Mouse (Mus musculus) left cerebral cortex, postnatal 25 days (tissue): ENCODE data around the gene Pdzk1. TPM values are rescaled to one million over a fixed set of nuclear protein-coding genes. Genes with fewer than 3 reads are reported as not detected.

ENCODE experiments used
- DNase-seq, 2 experiments: peaks; one replicate each; pipeline ENCODE4 v3.0.0; 2022; ENCODE audit warnings: low spot score in 2 of 2, mixed read lengths in 1 of 2
- intact Hi-C: fragments of 180-260 bp; cut with DNase I; formaldehyde crosslinking; loops from one replicate; pipeline ENCODE4 v1.15.1; 2025
- total RNA-seq, 2 experiments: library from RNA; stranded (reverse); gene quantifications; 2 replicates each; pipeline ENCODE4 v1.2.3; 2021

The Pdzk1 gene
- total RNA-seq, 2 experiments from 2014 or later: 0.50 to 0.53 TPM

DNA sequence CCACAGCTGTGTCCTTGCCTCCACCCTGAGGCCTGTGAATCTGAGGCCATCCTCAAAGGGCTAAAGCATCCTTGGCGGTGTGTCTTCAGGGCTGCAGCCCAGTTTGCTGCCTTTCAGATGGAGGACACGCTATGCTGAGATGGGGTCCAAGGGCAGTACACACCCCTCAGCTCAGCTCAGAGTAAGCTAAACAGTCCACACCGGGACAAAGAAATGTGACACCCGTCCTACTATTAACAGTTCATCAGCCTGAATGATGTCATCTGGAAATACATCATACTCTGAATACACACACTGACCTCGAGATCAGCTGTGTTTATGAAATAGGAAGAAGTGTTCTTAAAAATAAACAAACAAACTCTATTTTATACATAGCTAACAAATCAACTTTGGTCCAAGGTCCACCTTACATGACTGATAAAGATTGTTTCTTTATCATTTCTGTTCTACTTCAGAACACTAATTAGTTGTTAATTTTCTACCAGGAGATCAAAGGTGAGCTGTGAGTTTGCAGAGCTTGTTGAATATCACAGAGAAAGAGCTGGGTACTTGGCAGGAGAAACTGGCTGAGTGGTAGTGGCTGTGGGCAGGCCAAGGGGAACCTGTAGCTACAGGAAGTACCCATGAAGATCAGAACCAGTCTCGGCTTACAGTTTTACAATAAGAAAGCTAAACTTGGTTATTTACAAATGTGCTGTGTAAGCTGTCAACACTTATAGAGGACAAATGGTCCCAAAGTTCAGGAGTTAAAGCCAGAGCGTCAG is 45.9 kb downstream of the Pdzk1 start:
- no peak for DNase-seq
- intact Hi-C loops: no loop called here

GRCm38 (mm10) chr3:96879536-96879935 is 50.5 kb downstream of the Pdzk1 start:
- DNase-seq: no peak
- intact Hi-C loops: no loop called here

DNA sequence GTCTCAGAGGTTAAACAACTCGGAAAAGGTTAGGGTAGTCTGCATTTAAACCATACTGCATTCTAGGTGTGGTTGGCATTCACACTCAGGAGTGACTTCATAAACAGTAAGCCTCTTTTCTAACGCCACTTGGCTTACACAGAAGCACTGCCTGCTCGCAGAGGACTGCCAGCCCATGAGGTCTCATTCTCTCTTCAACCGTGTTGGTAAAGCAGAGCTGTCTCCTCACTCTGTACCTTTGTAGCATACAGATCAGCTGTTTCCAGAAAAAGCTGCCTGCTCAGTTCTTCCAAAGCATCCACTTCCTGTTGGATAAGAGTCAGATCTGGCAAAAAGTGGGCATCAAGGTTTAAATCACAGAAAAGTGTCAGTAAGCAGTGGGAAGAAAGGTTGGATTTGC is 51.3 kb downstream of the Pdzk1 start:
- DNase-seq: no peak
- intact Hi-C loops: no loop called here

DNA sequence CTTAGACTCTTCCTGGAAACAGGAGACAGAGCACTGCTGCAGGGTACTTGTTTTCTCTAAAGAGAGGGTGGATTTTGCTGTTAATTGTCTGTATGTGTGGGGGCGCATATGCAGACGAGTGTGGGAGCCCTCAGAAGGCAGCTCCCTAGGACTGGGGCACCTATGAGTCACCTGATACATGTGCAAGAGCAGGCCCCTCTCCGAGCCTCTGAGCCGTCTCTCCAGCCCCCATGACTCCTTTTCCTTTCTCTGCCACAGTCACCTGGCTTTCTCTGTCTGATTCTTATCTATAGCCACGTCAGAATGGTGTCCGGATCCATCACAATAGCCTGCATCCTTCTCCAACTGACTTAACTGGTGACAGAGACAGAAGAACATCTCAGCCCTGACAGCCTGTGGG is 52.5 kb downstream of the Pdzk1 start:
- intact Hi-C loops: no loop called here
- DNase-seq: no peak

- intact Hi-C loops: no loop called here
- DNase-seq: no peak
Observed at GRCm38 (mm10) chr3:96882061-96882849, 53.2 kb downstream of the Pdzk1 start.

DNA sequence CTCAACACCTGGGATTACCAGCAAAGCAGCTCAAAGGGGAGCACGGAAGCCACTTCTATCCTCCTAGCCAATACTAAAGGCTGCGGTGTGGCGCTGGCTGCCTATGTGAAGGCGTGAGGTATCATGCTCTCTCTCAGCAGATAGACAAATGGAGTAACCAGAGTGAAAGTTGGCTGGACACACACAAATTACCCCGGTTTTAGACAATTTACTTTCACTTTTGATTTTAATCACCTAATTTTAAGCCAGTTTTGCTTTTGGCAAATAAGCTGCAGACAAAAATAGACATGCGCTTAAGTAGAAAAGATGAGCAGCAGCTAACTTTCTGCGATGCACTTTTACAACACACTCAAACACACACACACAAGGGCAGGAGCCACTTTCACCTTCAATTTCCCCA is 54.6 kb downstream of the Pdzk1 start:
- intact Hi-C loops: no loop called here
- DNase-seq: no peak

GRCm38 (mm10) chr3:96902336-96902999 is 73.4 kb downstream of the Pdzk1 start:
- intact Hi-C loops: loop anchor here (10.0 kb wide), 1 partner anchor 88 kb away; no protein-coding TSS in a partner anchor

GRCm38 (mm10) chr3:96904393-96904792 is 75.3 kb downstream of the Pdzk1 start, which contains the start of gene Gja5:
Gja5 (plus strand) TSS chr3:96904693.
- intact Hi-C loops: loop anchor here (10.0 kb wide), 1 partner anchor 90 kb away; no protein-coding TSS in a partner anchor
- DNase-seq: no peak

More at GRCm38 (mm10) chr3:96902336-96902999, 73.4 kb downstream of the Pdzk1 start:
- no peak for DNase-seq

- intact Hi-C loops: loop anchor here (10.0 kb wide), 1 partner anchor 90 kb away; no protein-coding TSS in a partner anchor
- peak; percentile 95 to 97 for DNase-seq
Observed at GRCm38 (mm10) chr3:96904851-96905541, 75.9 kb downstream of the Pdzk1 start, which contains the start of gene Gpr89. Gpr89 (minus strand) TSS chr3:96905346.

DNA sequence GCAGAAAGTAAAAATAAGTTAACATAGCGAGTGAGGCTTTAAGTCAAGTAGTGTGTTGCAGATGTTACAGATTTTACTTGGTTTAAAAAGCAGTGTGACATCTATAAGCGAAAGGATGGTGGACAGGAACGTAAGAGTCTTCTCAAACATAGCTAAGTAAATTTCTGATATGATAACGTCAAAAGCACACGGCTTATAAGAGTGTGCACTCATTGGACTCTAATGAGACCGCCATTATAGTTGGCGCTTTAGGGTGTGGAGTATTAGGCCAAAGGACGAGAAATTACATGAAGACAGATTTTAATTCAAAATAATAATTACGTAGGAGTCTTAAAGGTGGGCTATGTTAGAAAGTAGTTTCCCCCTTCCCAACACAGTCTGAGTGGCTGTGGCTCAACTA is 76.5 kb downstream of the Pdzk1 start:
- DNase-seq: no peak
- intact Hi-C loops: loop anchor here (10.0 kb wide), 1 partner anchor 91 kb away; no protein-coding TSS in a partner anchor

Other genes starting within 250 kb of the Pdzk1 start
- gene Polr3gl, start 235.1 kb upstream of the Pdzk1 start, total RNA-seq: 10 to 100 TPM; 20.7 to 21.2 TPM
- 10 to 100 TPM; 73.5 to 74.2 TPM for gene Ankrd34a, start 232.6 kb upstream of the Pdzk1 start, total RNA-seq
- 10 to 100 TPM; 18.6 to 20.5 TPM for gene Lix1l, start 228.1 kb upstream of the Pdzk1 start, total RNA-seq
- gene Rbm8a, start 199.4 kb upstream of the Pdzk1 start, total RNA-seq: 10 to 100 TPM; 34.2 to 46.3 TPM
- 10 to 100 TPM; 51.6 to 53.3 TPM for gene Pex11b, start 193.9 kb upstream of the Pdzk1 start, total RNA-seq
- under 1 TPM; 0.28 to 0.34 TPM for gene Gm42957, start 193.8 kb upstream of the Pdzk1 start, total RNA-seq
- 1 to 10 TPM; 2.3 to 3.5 TPM for gene Itga10, start 183.7 kb upstream of the Pdzk1 start, total RNA-seq
- gene Ankrd35, start 159.2 kb upstream of the Pdzk1 start, total RNA-seq: 1 to 10 TPM; 6.8 to 7.0 TPM
- 10 to 100 TPM; 23.4 to 24.5 TPM for gene Pias3, start 132.9 kb upstream of the Pdzk1 start, total RNA-seq
- 10 to 100 TPM in 1 of 2 experiments, 1 to 10 TPM in 1; 7.6 to 10.0 TPM for gene Nudt17, start 120.7 kb upstream of the Pdzk1 start, total RNA-seq
- 10 to 100 TPM; 25.0 to 27.5 TPM for gene Polr3c, start 101.7 kb upstream of the Pdzk1 start, total RNA-seq
- 10 to 100 TPM; 68.8 to 70.2 TPM for gene Rnf115, start 101.6 kb upstream of the Pdzk1 start, total RNA-seq
- gene Cd160, start 67 bp downstream of the Pdzk1 start, total RNA-seq: not detected
- gene Gja5, start 75.4 kb downstream of the Pdzk1 start, total RNA-seq: 1 to 10 TPM; 1.2 to 2.3 TPM
- gene Gpr89, start 76.1 kb downstream of the Pdzk1 start, total RNA-seq: 10 to 100 TPM; 44.6 to 46.3 TPM
- not detected for gene Gja8, start 96.7 kb downstream of the Pdzk1 start, total RNA-seq